Mouse (Mus musculus): Measurements from ENCODE around the gene Dscaml1.

The Dscaml1 gene

GRCm38 (mm10) chr9:45682461-45682998 is 256.1 kb downstream of the Dscaml1 start:
- DNase-seq (ENCODE audit: low spot score in 2 of 2): no peak

GRCm38 (mm10) chr9:45693424-45694237 is 267.2 kb downstream of the Dscaml1 start:
- DNase-seq (ENCODE audit: low spot score in 2 of 2): peak in 1 of 2 experiments; percentile 25

GRCm38 (mm10) chr9:45694256-45694655 is 267.8 kb downstream of the Dscaml1 start:
- DNase-seq (ENCODE audit: low spot score in 2 of 2): no peak

- no peak for DNase-seq (ENCODE audit: low spot score in 2 of 2)
Measured at GRCm38 (mm10) chr9:45699171-45699570, 272.7 kb downstream of the Dscaml1 start.

- no peak for DNase-seq (ENCODE audit: low spot score in 2 of 2)
Measured at GRCm38 (mm10) chr9:45703236-45703635, 276.8 kb downstream of the Dscaml1 start.

- DNase-seq (ENCODE audit: low spot score in 2 of 2): no peak
Measured at GRCm38 (mm10) chr9:45704441-45704840, 278.0 kb downstream of the Dscaml1 start.

GRCm38 (mm10) chr9:45710300-45710699 is 283.9 kb downstream of the Dscaml1 start:
- no peak for DNase-seq (ENCODE audit: low spot score in 2 of 2)

- DNase-seq (ENCODE audit: low spot score in 2 of 2): no peak
Measured at GRCm38 (mm10) chr9:45715387-45715786, 289.0 kb downstream of the Dscaml1 start.

GRCm38 (mm10) chr9:45719997-45720396 is 293.6 kb downstream of the Dscaml1 start:
- DNase-seq (ENCODE audit: low spot score in 2 of 2): no peak

- no peak for DNase-seq (ENCODE audit: low spot score in 2 of 2)
Measured at GRCm38 (mm10) chr9:45731851-45732250, 305.4 kb downstream of the Dscaml1 start.

- DNase-seq (ENCODE audit: low spot score in 2 of 2): no peak
Measured at GRCm38 (mm10) chr9:45733246-45733645, 306.8 kb downstream of the Dscaml1 start.

- no peak for DNase-seq (ENCODE audit: low spot score in 2 of 2)
Measured at GRCm38 (mm10) chr9:45739001-45739701, 312.7 kb downstream of the Dscaml1 start.

GRCm38 (mm10) chr9:45739702-45740583 is 313.5 kb downstream of the Dscaml1 start:
- DNase-seq (ENCODE audit: low spot score in 2 of 2): no peak

GRCm38 (mm10) chr9:45740584-45740980 is 314.2 kb downstream of the Dscaml1 start:
- no peak for DNase-seq (ENCODE audit: low spot score in 2 of 2)

- no peak for DNase-seq (ENCODE audit: low spot score in 2 of 2)
Measured at GRCm38 (mm10) chr9:45745451-45745850, 319.0 kb downstream of the Dscaml1 start.

GRCm38 (mm10) chr9:45749917-45750316 is 323.5 kb downstream of the Dscaml1 start:
- DNase-seq (ENCODE audit: low spot score in 2 of 2): no peak

- DNase-seq (ENCODE audit: low spot score in 2 of 2): peak; percentile 67 to 82
Measured at GRCm38 (mm10) chr9:45754452-45755091, 328.1 kb downstream of the Dscaml1 start.

- no peak for DNase-seq (ENCODE audit: low spot score in 2 of 2)
Measured at GRCm38 (mm10) chr9:45766195-45766594, 339.8 kb downstream of the Dscaml1 start.

GRCm38 (mm10) chr9:45767155-45767554 is 340.7 kb downstream of the Dscaml1 start:
- DNase-seq (ENCODE audit: low spot score in 2 of 2): no peak

- DNase-seq (ENCODE audit: low spot score in 2 of 2): no peak
Measured at GRCm38 (mm10) chr9:45768421-45768820, 342.0 kb downstream of the Dscaml1 start.

GRCm38 (mm10) chr9:45769596-45769995 is 343.2 kb downstream of the Dscaml1 start:
- no peak for DNase-seq (ENCODE audit: low spot score in 2 of 2)

Data from frontal cortex, postnatal 10 days (tissue).